Comparison of ENCODE assay signal across 26 mouse cellular contexts in genomic region chr5:146247709-146248108, GRCm38 (mm10). TPM values are rescaled to one million over a fixed set of nuclear protein-coding genes. Genes with fewer than 3 reads are reported as not detected.
DNase-seq lines count a peak whose midpoint lies in the region; ATAC-seq and TF ChIP-seq lines count a peak whose summit lies in the region.
"Had no signal": no experiment of that assay in that cellular context is flagged by ENCODE, and none has a peak within 500 bp of the region (broad histone marks: within the 10 kb centered on the region; RNA-seq: fewer than 3 reads in every experiment).

No protein-coding gene starts in this region.

- peaks cover 26% of the 10 kb centered on the region for H3K4me1 ChIP-seq in liver, adult 2 months (ENCODE audit: control insufficient read depth, insufficient read depth, low read length)
- peaks cover 67% of the 10 kb centered on the region for H3K4me1 ChIP-seq in liver, embryonic 11.5 days (replicated peaks; ENCODE audit: control insufficient read depth, insufficient read depth, low read length)
- H3K4me1 ChIP-seq in liver, embryonic 16.5 days (ENCODE audit: control insufficient read depth, low read depth, low read length) = peaks cover 84% of the 10 kb centered on the region
- H3K4me1 ChIP-seq: embryonic facial prominence, embryonic 13.5 days; forebrain, embryonic 15.5 days; neural tube, embryonic 13.5 days had no signal

- no peaks in the 10 kb centered on the region for H3K27me3 ChIP-seq in liver, adult 2 months (ENCODE audit: control insufficient read depth, insufficient read depth, low read length)
- no peaks in the 10 kb centered on the region for H3K27me3 ChIP-seq in liver, embryonic 11.5 days (replicated peaks; ENCODE audit: control insufficient read depth, insufficient read depth, low read length)
- H3K27me3 ChIP-seq in liver, embryonic 16.5 days (ENCODE audit: control insufficient read depth, insufficient read depth, low read depth, low read length) = no peaks in the 10 kb centered on the region
- H3K27me3 ChIP-seq: embryonic facial prominence, embryonic 13.5 days; forebrain, embryonic 15.5 days; neural tube, embryonic 13.5 days; stomach, embryonic 15.5 days had no signal

- no peak for TF ChIP-seq POLR2A in liver, adult 2 months (IDR thresholded peaks at IDR 0.05; ENCODE audit: extremely low read depth, insufficient read depth, low read length)

- 0 out of 2 replicates have a peak overlapping the region, but pooled peaks have one; percentile 19 for H3K27ac ChIP-seq in liver, adult 2 months (replicated peaks; ENCODE audit: insufficient read depth, low read depth, low read length)
- H3K27ac ChIP-seq in liver, embryonic 11.5 days (ENCODE audit: low read depth, low read length) = no peak overlapping the region
- H3K27ac ChIP-seq in liver, embryonic 16.5 days (ENCODE audit: low read length) = peak overlapping the region; percentile 73
- H3K27ac ChIP-seq: embryonic facial prominence, embryonic 13.5 days; forebrain, embryonic 10.5 days; forebrain, embryonic 15.5 days; hindbrain, embryonic 14.5 days; neural tube, embryonic 13.5 days; stomach, embryonic 15.5 days had no signal

- H3K36me3 ChIP-seq in liver, adult 2 months (ENCODE audit: control insufficient read depth, insufficient read depth, low read length) = no peaks in the 10 kb centered on the region
- H3K36me3 ChIP-seq in liver, embryonic 11.5 days (ENCODE audit: control insufficient read depth, insufficient read depth, low read length) = peaks cover 2% of the 10 kb centered on the region; the same call in 1 of the 2 replicates
- no peaks in the 10 kb centered on the region for H3K36me3 ChIP-seq in liver, embryonic 16.5 days (ENCODE audit: control insufficient read depth, insufficient read depth)
- H3K36me3 ChIP-seq: embryonic facial prominence, embryonic 13.5 days; forebrain, embryonic 15.5 days; neural tube, embryonic 13.5 days; stomach, embryonic 15.5 days had no signal

- 54% methylated on average over 5 of the region's 5 CpGs for WGBS in liver, adult 2 months
- 75% methylated on average over 5 of the region's 5 CpGs for WGBS in liver, embryonic 11.5 days
- WGBS in liver, embryonic 16.5 days (ENCODE audit: insufficient replicate concordance) = 53% methylated on average over 5 of the region's 5 CpGs

- H3K9me3 ChIP-seq in liver, embryonic 11.5 days (ENCODE audit: control insufficient read depth, low read length) = no peaks in the 10 kb centered on the region
- H3K9me3 ChIP-seq in liver, embryonic 16.5 days (replicated peaks; ENCODE audit: control insufficient read depth, low read length) = no peaks in the 10 kb centered on the region
- H3K9me3 ChIP-seq: embryonic facial prominence, embryonic 13.5 days; forebrain, embryonic 10.5 days; forebrain, embryonic 15.5 days; neural tube, embryonic 13.5 days; stomach, embryonic 15.5 days had no signal

- no peak overlapping the region for H3K4me2 ChIP-seq in liver, embryonic 11.5 days
- H3K4me2 ChIP-seq in liver, embryonic 16.5 days (ENCODE audit: low read depth, low read length) = no peak overlapping the region
- H3K4me2 ChIP-seq: embryonic facial prominence, embryonic 13.5 days; forebrain, embryonic 15.5 days; heart, embryonic 11.5 days; hindbrain, embryonic 14.5 days; midbrain, embryonic 11.5 days; neural tube, embryonic 13.5 days; stomach, embryonic 15.5 days had no signal

- no peak overlapping the region for H3K9ac ChIP-seq in liver, adult 2 months (ENCODE audit: low read depth, low read length)
- no peak overlapping the region for H3K9ac ChIP-seq in liver, embryonic 11.5 days (ENCODE audit: low read depth, low read length)
- H3K9ac ChIP-seq in liver, embryonic 16.5 days (ENCODE audit: low read depth, low read length) = no peak overlapping the region; the same call in 1 of the 2 replicates
- H3K9ac ChIP-seq: embryonic facial prominence, embryonic 13.5 days; forebrain, embryonic 15.5 days; hindbrain, embryonic 14.5 days; liver, embryonic 14.5 days; neural tube, embryonic 13.5 days; stomach, embryonic 15.5 days had no signal

- no peak for ATAC-seq in liver, embryonic 11.5 days (replicated peaks; ENCODE audit: low FRiP score)
- ATAC-seq in granulocyte monocyte progenitor cell, adult 5-6 weeks (replicated peaks; ENCODE audit: poor library complexity, severe bottlenecking) = peak; percentile 77
- ATAC-seq in liver, embryonic 16.5 days (ENCODE audit: low read depth) = no peak
- peak; percentile 23; the same call in 1 of the 2 replicates for ATAC-seq in monocyte, adult 5-6 weeks (replicated peaks; ENCODE audit: insufficient number of reproducible peaks, low FRiP score, low TSS enrichment, poor library complexity, severe bottlenecking)
- no peak for ATAC-seq in inflammation-experienced regulatory T-cells, adult 6 months
- ATAC-seq: activated CD4-positive, CD25-positive, alpha-beta regulatory T cell, adult 4 months; forebrain, embryonic 15.5 days had no signal

- no peak overlapping the region for H3K4me3 ChIP-seq in liver, adult 2 months (ENCODE audit: insufficient read depth, low read depth, low read length)
- H3K4me3 ChIP-seq in liver, embryonic 11.5 days (ENCODE audit: low read depth, low read length) = no peak overlapping the region
- H3K4me3 ChIP-seq in liver, embryonic 16.5 days (ENCODE audit: low read depth, low read length) = no peak overlapping the region
- H3K4me3 ChIP-seq: embryonic facial prominence, embryonic 13.5 days; forebrain, embryonic 10.5 days; forebrain, embryonic 15.5 days; neural tube, embryonic 13.5 days; stomach, embryonic 15.5 days had no signal

- TF ChIP-seq CTCF in liver, adult 2 months (IDR thresholded peaks at IDR 0.05; ENCODE audit: low read depth, low read length) = no peak

- H3K79me2 ChIP-seq in liver, adult 2 months (ENCODE audit: control insufficient read depth, insufficient read depth, low read length) = peaks cover 42% of the 10 kb centered on the region

- no peak for DNase-seq in liver, adult 2 months (ENCODE audit: extremely low read depth, low read depth, low spot score)
- no peak for DNase-seq in liver, embryonic 11.5 days (ENCODE audit: low spot score)
- DNase-seq in T-cell, adult 2 months (ENCODE audit: low spot score) = no peak
- no peak for DNase-seq in adipocyte (ENCODE audit: low spot score)
- DNase-seq: adrenal gland, adult 8-10 months; B cell, adult 2 months; cerebellum, adult 8-10 months; cerebellum, postnatal 36 days; gastrocnemius, postnatal 10 days; kidney, adult 2 months; kidney, postnatal 10 days; thymus, postnatal 14 days had no signal

RNA-seq across cellular contexts. Expression of gene Cdk8, which starts 16.7 kb away (rescaled TPM):
- 27.8 and 32.5 TPM in 2 replicates for total RNA-seq in liver, adult 2 months (2014; rRNA removed)
- 19.3 and 25.2 TPM in 2 replicates for polyA plus RNA-seq in liver, adult 2 months (2012; rRNA removed)
- 31.5 and 34.3 TPM in 2 replicates for polyA plus RNA-seq in liver, embryonic 11.5 days (2014; fragmentation: Nextera tagmentation; extraction: Ambion mirVana)
- total RNA-seq in granulocyte monocyte progenitor cell, adult 5-6 weeks (2014; fragmentation: Nextera tagmentation) = 36.1 and 56.1 TPM in 2 replicates
- 43.8 and 49.3 TPM in 2 replicates for total RNA-seq in granulocyte monocyte progenitor cell, adult 5-6 weeks (2017)
- 11.5 and 11.8 TPM in 2 replicates for polyA plus RNA-seq in liver, embryonic 16.5 days (2015; fragmentation: Nextera tagmentation; extraction: Ambion mirVana)
- 22.9 to 39.3 TPM (median 26.6 TPM) in 3 replicates for total RNA-seq in monocyte, adult 5-6 weeks (2017)
- polyA plus RNA-seq in inflammation-experienced regulatory T-cells, adult 6 months (2017; shearing (Covaris generic)) = 10 to 100 TPM in 2 of 3 experiments, 1 to 10 TPM in 1; 9.7 to 19.8 (median 17.5) TPM

RNA-seq across cellular contexts. Expression of gene Rnf6, which starts 26.4 kb away (rescaled TPM):
- total RNA-seq in liver, adult 2 months (2014; rRNA removed) = 28.4 and 29.4 TPM in 2 replicates
- polyA plus RNA-seq in liver, adult 2 months (2012; rRNA removed) = 12.5 and 14.0 TPM in 2 replicates
- polyA plus RNA-seq in liver, embryonic 11.5 days (2014; fragmentation: Nextera tagmentation; extraction: Ambion mirVana) = 31.5 and 32.6 TPM in 2 replicates
- total RNA-seq in granulocyte monocyte progenitor cell, adult 5-6 weeks (2014; fragmentation: Nextera tagmentation) = 23.8 and 24.0 TPM in 2 replicates
- total RNA-seq in granulocyte monocyte progenitor cell, adult 5-6 weeks (2017) = 34.7 and 38.5 TPM in 2 replicates
- 28.0 and 30.9 TPM in 2 replicates for polyA plus RNA-seq in liver, embryonic 16.5 days (2015; fragmentation: Nextera tagmentation; extraction: Ambion mirVana)
- total RNA-seq in monocyte, adult 5-6 weeks (2017) = 76.5 to 106 TPM (median 87.9 TPM) in 3 replicates
- 10 to 100 TPM; 83.6 to 88.9 (median 84.8) TPM for polyA plus RNA-seq in inflammation-experienced regulatory T-cells, adult 6 months (2017; shearing (Covaris generic))

Comparison
In these comparisons a context has a peak if more than half of its experiments do, and no peak if none do; other contexts are left out.
1. ATAC-seq: peak in granulocyte monocyte progenitor cell, adult 5-6 weeks (single experiment) and monocyte, adult 5-6 weeks (single experiment); none in liver, embryonic 11.5 days (single experiment), liver, embryonic 16.5 days (single experiment) and inflammation-experienced regulatory T-cells, adult 6 months (single experiment).